Mouse (Mus musculus) R1 (cell line): Measurements from ENCODE around the gene Gps2.

ENCODE experiments used
- DNase-seq: peaks from one replicate; pipeline ENCODE4 v3.0.0-alpha.2; 2018; ENCODE audit warnings: low read depth, low spot score

The Gps2 gene

DNA sequence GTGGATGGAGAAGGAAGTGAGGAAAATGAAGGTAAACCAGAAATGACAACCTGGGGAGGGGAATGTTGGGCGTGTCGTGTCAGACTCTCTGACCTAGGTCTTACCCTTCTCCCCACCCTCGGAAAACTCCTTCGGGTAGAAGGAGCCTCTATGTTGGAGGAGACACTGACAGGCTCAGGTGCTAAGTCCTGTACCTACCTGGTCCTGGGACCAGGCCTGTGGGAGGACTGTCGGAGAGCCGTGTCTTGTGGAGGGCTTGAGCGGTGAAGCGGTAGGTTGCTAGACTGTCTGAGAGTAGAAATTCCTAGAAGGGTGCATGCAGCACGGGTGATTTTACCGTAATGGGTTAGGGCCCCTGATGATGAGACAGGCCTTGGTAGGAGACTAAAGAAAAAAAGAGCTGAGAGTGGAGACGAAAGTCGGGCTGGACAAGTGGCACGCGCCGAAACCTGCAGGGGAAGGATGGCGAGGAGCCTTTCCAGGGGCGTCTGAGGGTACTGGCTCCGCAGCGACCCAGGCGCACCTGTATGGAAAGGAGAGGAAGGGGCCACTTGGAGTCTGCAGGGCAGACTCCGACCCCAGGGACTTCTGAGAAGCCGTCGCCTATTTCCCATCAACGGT lies 51.1 kb downstream of the Gps2 start, which contains the start of gene Cldn7:
TSS of gene Cldn7 (plus strand) at position 130 of the 621 bp plus-strand sequence.
- DNase-seq = no peak

DNA sequence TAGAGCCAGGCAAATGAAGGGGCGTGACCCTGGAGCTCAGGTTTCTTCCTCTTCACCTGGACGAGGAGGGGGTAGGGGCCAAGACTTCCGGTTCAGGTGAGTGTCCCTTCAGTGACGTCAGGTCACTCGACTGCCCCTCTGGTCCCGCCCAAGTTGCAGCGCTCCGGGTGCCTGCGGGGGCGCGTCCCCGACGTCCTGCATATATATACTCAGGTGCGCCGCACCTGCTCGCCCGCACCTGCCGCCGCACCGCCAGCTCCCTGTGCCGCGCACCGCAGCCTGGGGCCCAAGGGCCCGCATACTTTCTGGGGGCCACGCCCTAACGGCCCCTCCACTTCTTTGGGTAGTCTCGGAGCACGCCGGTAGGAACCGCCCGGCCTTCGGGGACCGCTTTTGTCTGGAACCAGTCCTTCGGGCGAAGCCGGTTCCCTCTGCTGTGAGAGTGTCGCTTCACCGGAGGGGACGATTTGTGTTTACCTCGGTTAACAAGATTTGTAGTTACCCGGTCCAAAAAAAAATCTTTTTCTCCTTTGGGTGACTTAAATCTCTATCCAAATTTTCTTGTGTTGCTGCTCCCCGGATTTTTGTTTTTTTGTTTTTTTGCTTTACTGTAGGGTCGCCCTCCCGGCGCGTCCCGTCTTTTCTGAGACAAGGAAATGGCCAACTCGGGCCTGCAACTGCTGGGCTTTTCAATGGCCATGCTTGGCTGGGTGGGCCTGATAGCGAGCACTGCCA lies 51.8 kb downstream of the Gps2 start:
- DNase-seq = no peak
